Mouse (Mus musculus) heart, embryonic 13.5 days (tissue): Measurements from ENCODE around the gene Inpp5b. TPM values are rescaled to one million over a fixed set of nuclear protein-coding genes. Genes with fewer than 3 reads are reported as not detected.

Source experiments
- ATAC-seq: fragments of 200-750 bp; cut with Nextera tagmentation; 2 replicates; pipeline ENCODE4 v1.8.0; 2017; ENCODE audit warnings: moderate TSS enrichment; ENCODE audit not compliant: insufficient number of reproducible peaks, low FRiP score, low TSS enrichment; ENCODE audit errors: extremely low read depth
- H3K27ac ChIP-seq: fragments of 300-500 bp; sonication (generic); replicated peaks from 2 replicates; pipeline ENCODE4 v1.5.1; 2015; ENCODE audit warnings: moderate library complexity, mild to moderate bottlenecking, inconsistent platforms
- H3K27me3 ChIP-seq: fragments of 300-500 bp; sonication (generic); replicated peaks from 2 replicates; pipeline ENCODE4 v1.6.1; 2015; ENCODE audit warnings: mild to moderate bottlenecking, inconsistent platforms
- H3K36me3 ChIP-seq: fragments of 300-500 bp; sonication (generic); 2 replicates; pipeline ENCODE4 v1.6.1; 2015; ENCODE audit warnings: mild to moderate bottlenecking, inconsistent platforms
- H3K4me1 ChIP-seq: fragments of 300-500 bp; sonication (generic); 2 replicates; pipeline ENCODE4 v1.6.1; 2015; ENCODE audit warnings: inconsistent platforms
- H3K4me2 ChIP-seq: fragments of 300-500 bp; sonication (generic); 2 replicates; pipeline ENCODE4 v1.6.1; 2015; ENCODE audit warnings: inconsistent platforms, mild to moderate bottlenecking, moderate library complexity
- H3K4me3 ChIP-seq: fragments of 300-500 bp; sonication (generic); 2 replicates; pipeline ENCODE4 v1.5.1; 2015; ENCODE audit warnings: moderate library complexity, mild to moderate bottlenecking, inconsistent platforms
- H3K9ac ChIP-seq: fragments of 300-500 bp; sonication (generic); 2 replicates; pipeline ENCODE4 v1.6.1; 2015; ENCODE audit warnings: inconsistent platforms, mild to moderate bottlenecking, moderate library complexity
- H3K9me3 ChIP-seq: fragments of 300-500 bp; sonication (generic); 2 replicates; pipeline ENCODE4 v1.6.1; 2016; ENCODE audit warnings: inconsistent platforms
- WGBS: fragments of 180-500 bp; shearing (Covaris S2); methylation state at CpG from one replicate; pipeline ENCODE4 v1.1.7; 2015; ENCODE audit warnings: mixed read lengths; 5-methylcytosine and 5-hydroxymethylcytosine counted together
- polyA plus RNA-seq: library from polyadenylated mRNA; unstranded; fragments of >200 nt; fragmentation: Nextera tagmentation; extraction: Ambion mirVana; gene quantifications from 2 replicates; pipeline ENCODE4 v1.2.1, GENCODE M21; 2015

The Inpp5b gene
- polyA plus RNA-seq, 1 experiment from 2014 or later = 17.6 TPM

GRCm38 (mm10) chr4:124770624-124771023 lies 29.0 kb downstream of the Inpp5b start:
- Histone ChIP-seq H3K27ac (no peak overlapping the region), H3K4me1 (peaks cover 59% of the 10 kb centered on the region), H3K36me3 (0 out of 2 replicates have a peak, but pooled peaks cover 3% of the 10 kb centered on the region), H3K4me3 (no peak overlapping the region), H3K9me3 (no peaks in the 10 kb centered on the region), H3K9ac (no peak overlapping the region), H3K27me3 (no peaks in the 10 kb centered on the region), H3K4me2 (no peak overlapping the region)
- ATAC-seq = no peak
- WGBS = 63% methylated on average over 5 of the region's 5 CpGs

- 0 out of 2 replicates have a peak, but pooled peaks cover 3% of the 10 kb centered on the region for H3K36me3 ChIP-seq
- peaks cover 45% of the 10 kb centered on the region for H3K4me1 ChIP-seq
These were observed 30.5 kb downstream of the Inpp5b start for GRCm38 (mm10) chr4:124772125-124772524.

GRCm38 (mm10) chr4:124773449-124773848 lies 31.8 kb downstream of the Inpp5b start:
- H3K4me2 ChIP-seq = no peak overlapping the region
- H3K27ac ChIP-seq = peak overlapping the region; percentile 86
- no peak overlapping the region for H3K9ac ChIP-seq
- H3K9me3 ChIP-seq = no peaks in the 10 kb centered on the region
- no peak for ATAC-seq
- H3K27me3 ChIP-seq = no peaks in the 10 kb centered on the region
- H3K4me3 ChIP-seq = no peak overlapping the region
- H3K4me1 ChIP-seq = peaks cover 45% of the 10 kb centered on the region
- WGBS = 53% methylated on average over 2 of the region's 2 CpGs
- peaks cover 3% of the 10 kb centered on the region; the same call in 1 of the 2 replicates for H3K36me3 ChIP-seq

More at GRCm38 (mm10) chr4:124772125-124772524, 30.5 kb downstream of the Inpp5b start:
- ATAC-seq = peak; percentile 63; the same call in 1 of the 2 replicates
- peak overlapping the region; percentile 86 for H3K27ac ChIP-seq
- H3K4me3 ChIP-seq = no peak overlapping the region
- 33% methylated on average over 4 of the region's 4 CpGs for WGBS
- no peaks in the 10 kb centered on the region for H3K9me3 ChIP-seq
- H3K9ac ChIP-seq = peak overlapping the region; percentile 55; the same call in 1 of the 2 replicates
- no peak overlapping the region for H3K4me2 ChIP-seq
- H3K27me3 ChIP-seq = no peaks in the 10 kb centered on the region

- no peak overlapping the region for H3K9ac ChIP-seq
- no peak for ATAC-seq
- no peak overlapping the region for H3K4me3 ChIP-seq
- 80% methylated on average over 6 of the region's 6 CpGs for WGBS
- H3K4me2 ChIP-seq = no peak overlapping the region
- peaks cover 8% of the 10 kb centered on the region for H3K36me3 ChIP-seq
- 0 out of 2 replicates have a peak overlapping the region, but pooled peaks have one; percentile 15 for H3K27ac ChIP-seq
- no peaks in the 10 kb centered on the region for H3K27me3 ChIP-seq
- peaks cover 42% of the 10 kb centered on the region for H3K4me1 ChIP-seq
- no peaks in the 10 kb centered on the region for H3K9me3 ChIP-seq
These were observed 32.3 kb downstream of the Inpp5b start for GRCm38 (mm10) chr4:124773995-124774394.

GRCm38 (mm10) chr4:124774429-124774828 lies 32.8 kb downstream of the Inpp5b start:
- H3K27ac ChIP-seq = 0 out of 2 replicates have a peak overlapping the region, but pooled peaks have one; percentile 15
- ATAC-seq = no peak
- no peaks in the 10 kb centered on the region for H3K9me3 ChIP-seq
- no peak overlapping the region for H3K9ac ChIP-seq
- H3K4me1 ChIP-seq = peaks cover 38% of the 10 kb centered on the region
- H3K4me3 ChIP-seq = no peak overlapping the region
- peaks cover 10% of the 10 kb centered on the region for H3K36me3 ChIP-seq
- H3K4me2 ChIP-seq = no peak overlapping the region
- WGBS = 16% methylated on average over 2 of the region's 2 CpGs
- no peaks in the 10 kb centered on the region for H3K27me3 ChIP-seq

- Histone ChIP-seq H3K9ac (no peak overlapping the region), H3K4me3 (no peak overlapping the region), H3K36me3 (peaks cover 77% of the 10 kb centered on the region), H3K27me3 (no peaks in the 10 kb centered on the region), H3K9me3 (no peaks in the 10 kb centered on the region), H3K4me2 (no peak overlapping the region), H3K4me1 (no peaks in the 10 kb centered on the region), H3K27ac (no peak overlapping the region)
- 91% methylated on average over 7 of the region's 7 CpGs for WGBS
- ATAC-seq = no peak
These were observed 39.7 kb downstream of the Inpp5b start for GRCm38 (mm10) chr4:124781361-124781760.

GRCm38 (mm10) chr4:124782395-124782794 lies 40.7 kb downstream of the Inpp5b start:
- Histone ChIP-seq H3K27me3 (no peaks in the 10 kb centered on the region), H3K4me2 (no peak overlapping the region), H3K27ac (no peak overlapping the region), H3K36me3 (peaks cover 87% of the 10 kb centered on the region), H3K9ac (no peak overlapping the region), H3K4me1 (no peaks in the 10 kb centered on the region), H3K9me3 (no peaks in the 10 kb centered on the region), H3K4me3 (no peak overlapping the region)
- 85% methylated on average over 8 of the region's 8 CpGs for WGBS
- ATAC-seq = no peak

GRCm38 (mm10) chr4:124783937-124784336 lies 42.3 kb downstream of the Inpp5b start:
- H3K4me3 ChIP-seq = no peak overlapping the region
- no peak overlapping the region for H3K27ac ChIP-seq
- H3K4me2 ChIP-seq = no peak overlapping the region
- ATAC-seq = no peak
- 86% methylated on average over 8 of the region's 8 CpGs for WGBS
- H3K9ac ChIP-seq = no peak overlapping the region
- no peaks in the 10 kb centered on the region for H3K9me3 ChIP-seq
- peaks cover 95% of the 10 kb centered on the region for H3K36me3 ChIP-seq
- H3K27me3 ChIP-seq = no peaks in the 10 kb centered on the region
- no peaks in the 10 kb centered on the region for H3K4me1 ChIP-seq

- Histone ChIP-seq H3K4me3 (no peak overlapping the region), H3K27me3 (no peaks in the 10 kb centered on the region), H3K9me3 (no peaks in the 10 kb centered on the region), H3K9ac (no peak overlapping the region), H3K4me2 (no peak overlapping the region), H3K4me1 (no peaks in the 10 kb centered on the region), H3K36me3 (peaks cover 97% of the 10 kb centered on the region), H3K27ac (no peak overlapping the region)
- 59% methylated on average over 4 of the region's 4 CpGs for WGBS
- no peak for ATAC-seq
These were observed 48.4 kb downstream of the Inpp5b start for GRCm38 (mm10) chr4:124790013-124790412.

GRCm38 (mm10) chr4:124792114-124792513 lies 50.5 kb downstream of the Inpp5b start:
- 81% methylated on average over 8 of the region's 8 CpGs for WGBS
- Histone ChIP-seq H3K27ac (no peak overlapping the region), H3K9ac (no peak overlapping the region), H3K36me3 (peaks cover 95% of the 10 kb centered on the region), H3K4me3 (no peak overlapping the region), H3K9me3 (no peaks in the 10 kb centered on the region), H3K4me2 (no peak overlapping the region), H3K27me3 (no peaks in the 10 kb centered on the region), H3K4me1 (no peaks in the 10 kb centered on the region)
- no peak for ATAC-seq

GRCm38 (mm10) chr4:124796141-124796540 lies 54.5 kb downstream of the Inpp5b start:
- Histone ChIP-seq H3K27ac (no peak overlapping the region), H3K4me1 (no peaks in the 10 kb centered on the region), H3K9ac (no peak overlapping the region), H3K4me2 (no peak overlapping the region), H3K4me3 (no peak overlapping the region), H3K9me3 (no peaks in the 10 kb centered on the region), H3K27me3 (no peaks in the 10 kb centered on the region), H3K36me3 (peaks cover 84% of the 10 kb centered on the region)
- 86% methylated on average over 8 of the region's 8 CpGs for WGBS
- no peak for ATAC-seq

- WGBS = 86% methylated on average over 2 of the region's 2 CpGs
- H3K27me3 ChIP-seq = no peaks in the 10 kb centered on the region
These were observed 55.3 kb downstream of the Inpp5b start for GRCm38 (mm10) chr4:124796913-124797312.

More at GRCm38 (mm10) chr4:124796913-124797312, 55.3 kb downstream of the Inpp5b start:
- H3K9me3 ChIP-seq = no peaks in the 10 kb centered on the region
- no peak overlapping the region for H3K4me2 ChIP-seq
- no peaks in the 10 kb centered on the region for H3K4me1 ChIP-seq
- no peak overlapping the region for H3K27ac ChIP-seq
- H3K4me3 ChIP-seq = no peak overlapping the region
- H3K36me3 ChIP-seq = peaks cover 76% of the 10 kb centered on the region
- ATAC-seq = no peak
- no peak overlapping the region for H3K9ac ChIP-seq
